Mouse (Mus musculus) right cerebral cortex, postnatal 25 days (tissue): ENCODE data around the gene Gm16440.
"Not testable (repeated sequence)": the region's sequence is repeated elsewhere in the genome, so short reads cannot be mapped to it uniquely, and the experiment has no call there.

Source experiments
- DNase-seq: peaks from one replicate; pipeline ENCODE4 v3.0.0; 2022

Gene Gm16440

DNA sequence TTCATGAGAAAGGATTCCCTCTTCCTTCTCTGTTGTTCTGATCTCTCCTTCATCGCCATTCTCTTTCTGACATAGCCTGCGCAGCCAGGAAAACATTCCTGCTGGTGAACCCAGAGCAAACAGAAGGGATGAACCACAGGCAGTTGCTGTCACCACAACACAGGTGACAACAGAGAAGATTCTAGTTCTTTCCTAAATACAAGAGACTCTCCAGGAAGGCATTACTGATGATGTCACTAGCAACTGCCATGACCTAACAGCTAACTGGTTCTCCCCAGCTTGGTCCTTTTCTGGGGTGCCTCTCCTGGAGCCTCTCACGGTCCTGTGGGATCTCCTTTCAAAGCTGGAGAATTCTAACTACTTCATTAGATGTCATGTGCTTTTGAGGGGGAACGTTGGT is at the start of gene Gm16440:
Gm16440 (minus strand) TSS at position 101 of the 400 bp plus-strand sequence.
- not testable (repeated sequence) for DNase-seq

GRCm38 (mm10) chr14:6426766-6427165 is 36.6 kb upstream of the Gm16440 start:
- DNase-seq, result peak; percentile 14

DNA sequence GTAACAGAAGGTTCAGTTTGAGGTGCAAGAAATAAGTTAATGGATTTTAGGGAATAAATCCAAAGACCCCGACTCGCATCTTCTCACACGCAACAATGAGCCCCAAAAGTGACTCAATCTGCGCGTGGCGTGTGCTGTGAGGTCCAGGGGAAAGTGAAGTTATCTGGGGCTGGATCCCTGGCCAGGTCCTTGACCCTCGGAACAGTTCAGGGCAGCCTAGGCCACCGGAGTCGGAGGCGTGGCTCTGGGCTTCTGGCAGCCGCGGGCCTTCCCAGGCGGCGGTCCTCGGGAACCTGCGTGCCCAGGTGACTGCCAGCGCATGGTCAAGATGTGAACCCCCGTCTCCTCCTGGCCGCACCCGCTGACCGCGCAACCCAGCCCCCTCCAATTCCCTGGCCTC is 36.2 kb upstream of the Gm16440 start:
- not testable (repeated sequence) for DNase-seq

DNA sequence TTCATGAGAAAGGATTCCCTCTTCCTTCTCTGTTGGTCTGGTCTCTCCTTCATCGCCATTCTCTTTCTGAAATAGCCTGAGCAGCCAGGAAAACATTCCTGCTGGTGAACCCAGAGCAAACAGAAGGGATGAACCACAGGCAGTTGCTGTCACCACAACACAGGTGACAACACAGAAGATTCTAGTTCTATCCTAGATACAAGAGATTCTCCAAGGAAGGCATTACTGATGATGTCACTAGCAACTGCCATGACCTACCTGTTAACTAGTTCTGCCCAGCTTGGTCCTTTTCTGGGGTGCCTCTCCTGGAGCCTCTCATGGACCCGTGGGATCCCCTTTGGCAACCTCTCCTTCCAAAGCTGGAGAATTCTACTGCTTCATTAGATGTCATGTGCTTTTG is 22.3 kb upstream of the Gm16440 start, which contains the start of gene Gm3591:
Gm3591 (minus strand) TSS at position 101 of the 400 bp plus-strand sequence.
- not testable (repeated sequence) for DNase-seq

DNA sequence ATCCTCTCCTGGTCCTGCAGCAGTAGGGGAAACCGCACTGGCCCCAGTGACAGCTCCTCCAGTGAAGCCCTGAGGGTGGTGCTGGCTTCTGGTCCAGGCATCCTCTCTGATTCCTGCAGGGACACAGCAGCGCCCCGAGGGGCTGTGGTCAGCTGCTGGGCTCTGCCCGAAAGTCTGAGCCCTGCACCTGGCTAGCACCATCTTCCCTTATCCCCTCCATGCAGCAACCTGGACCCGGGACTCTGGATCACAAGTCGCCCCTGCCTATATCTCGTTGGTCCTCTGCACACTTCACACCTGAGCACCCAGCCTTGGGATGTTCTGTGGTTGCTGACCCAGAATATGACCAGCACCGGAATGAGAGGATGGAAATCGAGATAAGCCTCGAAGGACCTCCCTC is 46.5 kb downstream of the Gm16440 start, which contains the start of gene Gm3618:
Gm3618 (minus strand) TSS at position 101 of the 400 bp plus-strand sequence.
- DNase-seq, result not testable (repeated sequence)
